Mouse (Mus musculus) gastrocnemius, postnatal 14 days (tissue): ENCODE data around the gene Gm28557. TPM values are rescaled to one million over a fixed set of nuclear protein-coding genes. Genes with fewer than 3 reads are reported as not detected.

ENCODE experiments used
- DNase-seq: peaks from one replicate; pipeline ENCODE4 v3.0.0; 2021; ENCODE audit warnings: mixed read lengths
- intact Hi-C: fragments of 180-260 bp; cut with DNase I; formaldehyde crosslinking; loops from one replicate; pipeline ENCODE4 v1.15.1; 2025; ENCODE audit warnings: low total_unique reads
- total RNA-seq, 2 experiments: library from RNA; stranded (reverse); gene quantifications; 2 replicates each; pipeline ENCODE4 v1.2.3; 2021

Gm28557 gene
- total RNA-seq, 2 experiments from 2014 or later, result 0.98 to 1.8 TPM

GRCm38 (mm10) chr13:67060161-67060785 lies 48.1 kb downstream of the Gm28557 start:
- no peak for DNase-seq
- intact Hi-C loops, result no loop called here

Other genes with a start within 250 kb of the Gm28557 start
- gene Gm10767, start 203.7 kb downstream of the Gm28557 start, total RNA-seq, result under 1 TPM; 0.47 to 0.64 TPM
- gene Zfp712, start 47.4 kb downstream of the Gm28557 start, total RNA-seq, result 1 to 10 TPM in 1 of 2 experiments, under 1 TPM in 1; 0.92 to 1.1 TPM
- gene Zfp708, start 10.6 kb downstream of the Gm28557 start, total RNA-seq, result under 1 TPM; 0.90 to 0.95 TPM
- gene Rslcan18, start 7.7 kb upstream of the Gm28557 start, total RNA-seq, result under 1 TPM; 0.29 to 0.53 TPM
- gene Zfp759, start 13.1 kb upstream of the Gm28557 start, total RNA-seq, result 1 to 10 TPM; 3.2 to 3.3 TPM
- gene Rsl1, start 64.6 kb upstream of the Gm28557 start, total RNA-seq, result 1 to 10 TPM; 1.5 to 1.7 TPM
- under 1 TPM; 0.44 to 0.66 TPM for gene Zfp455, start 85.9 kb upstream of the Gm28557 start, total RNA-seq
- 1 to 10 TPM; 1.1 to 1.2 TPM for gene Zfp458, start 169.9 kb upstream of the Gm28557 start, total RNA-seq
- 1 to 10 TPM in 1 of 2 experiments, under 1 TPM in 1; 0.80 to 2.0 TPM for gene Zfp457, start 197.9 kb upstream of the Gm28557 start, total RNA-seq
- 1 to 10 TPM; 1.2 TPM for gene Zfp595, start 224.0 kb upstream of the Gm28557 start, total RNA-seq